Mouse (Mus musculus): ENCODE results near the gene Pde6g. TPM values are rescaled to one million over a fixed set of nuclear protein-coding genes. Genes with fewer than 3 reads are reported as not detected.

The Pde6g gene
- total and polyA plus RNA-seq, 3 experiments = 0.35 to 0.84 TPM; not detected in 1

DNA sequence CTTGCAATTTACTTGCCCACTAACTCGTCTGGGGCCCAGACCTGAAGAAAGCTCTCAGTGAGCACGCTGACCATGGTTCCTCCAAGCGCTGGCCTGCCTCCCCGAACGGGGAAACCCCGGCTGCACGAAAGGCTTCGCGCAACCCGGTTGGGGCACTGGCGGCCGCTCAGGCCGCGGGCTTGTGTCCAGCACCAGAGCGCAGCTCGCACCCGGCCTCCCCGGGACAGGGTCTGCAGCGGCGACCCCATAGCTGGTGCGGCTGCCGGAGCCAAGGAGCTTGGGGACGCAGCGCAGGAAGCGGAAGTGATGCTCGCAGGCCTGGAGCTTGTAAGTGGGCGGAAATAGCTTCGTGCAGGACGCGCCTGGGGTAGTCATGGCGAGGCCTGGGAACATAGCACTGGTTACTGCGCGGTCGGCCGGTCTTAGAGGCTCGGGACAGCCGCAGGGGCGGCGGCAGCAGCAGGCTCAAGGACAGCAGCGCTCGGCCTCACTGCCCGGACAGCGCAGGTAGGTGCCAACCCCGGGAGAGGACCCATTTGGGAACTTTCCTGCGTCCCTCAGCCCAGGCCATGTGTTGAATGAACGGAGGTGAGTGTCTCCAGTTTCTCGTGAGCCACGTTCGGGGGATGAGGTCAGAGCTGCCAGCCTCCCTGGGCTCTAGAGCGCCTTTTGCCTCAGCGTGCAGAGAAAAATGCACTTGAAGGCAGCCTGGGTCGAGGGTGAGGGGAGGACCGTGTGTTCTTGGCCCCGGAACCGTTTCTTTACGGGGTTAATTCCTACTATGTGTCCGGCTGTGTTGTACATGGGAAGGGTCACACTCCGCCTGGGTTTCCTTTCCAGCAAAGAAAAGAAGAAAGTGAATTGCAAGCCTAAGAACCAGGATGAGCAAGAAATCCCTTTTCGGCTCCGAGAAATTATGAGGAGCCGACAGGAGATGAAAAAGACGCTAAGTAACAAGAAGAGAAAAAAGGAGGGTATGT is 4.8 kb upstream of the Pde6g start, which contains the start of the genes Oxld1 and Ccdc137 (continued):
- TF ChIP-seq EP300 (IDR thresholded peaks at IDR 0.05; ENCODE audit: low read depth in 1 of 2, low read length in 2 of 2) = 0 out of 4 replicates have a peak, but pooled peaks of 1 of the 2 experiments have one; percentile 10
- no peak for TF ChIP-seq CHD1 (IDR thresholded peaks at IDR 0.05; ENCODE audit: low read depth, low read length)
- peak; percentile 39; the same call in 1 of the 2 replicates for TF ChIP-seq ETS1 (IDR thresholded peaks at IDR 0.05; ENCODE audit: low read depth, low read length)
- TF ChIP-seq CHD2 (IDR thresholded peaks at IDR 0.05; ENCODE audit: low read length) = no peak
- peak; percentile 60; the same call in 1 of the 2 replicates for TF ChIP-seq MAZ (IDR thresholded peaks at IDR 0.05; ENCODE audit: low read depth, low read length)
- TF ChIP-seq POLR2A (IDR thresholded peaks at IDR 0.05; ENCODE audit: control insufficient read depth in 1 of 2, insufficient read depth in 1 of 2, low read depth in 1 of 2, low read length in 2 of 2, poor library complexity in 1 of 2) = peak; percentile 82 to 98
- no peak for TF ChIP-seq CTCF (IDR thresholded peaks at IDR 0.05 in 2 of 3, conservative IDR thresholded peaks at IDR 0.05 in 1 of 3; ENCODE audit: control insufficient read depth in 1 of 3, insufficient read depth in 1 of 3, low read depth in 2 of 3, low read length in 3 of 3, poor library complexity in 1 of 3, severe bottlenecking in 1 of 3)
- TF ChIP-seq MYC (IDR thresholded peaks at IDR 0.05; ENCODE audit: low read depth, low read length) = peak; percentile 95
- peak; percentile 85 for TF ChIP-seq MAX (IDR thresholded peaks at IDR 0.05; ENCODE audit: low read length)
- 0 out of 2 replicates have a peak, but pooled peaks have one; percentile 5 for TF ChIP-seq RCOR1 (IDR thresholded peaks at IDR 0.05; ENCODE audit: low read depth, low read length)
- no peak; the same call in 1 of the 2 replicates for TF ChIP-seq UBTF (IDR thresholded peaks at IDR 0.05; ENCODE audit: borderline replicate concordance, insufficient read depth, low read depth, low read length)

DNA sequence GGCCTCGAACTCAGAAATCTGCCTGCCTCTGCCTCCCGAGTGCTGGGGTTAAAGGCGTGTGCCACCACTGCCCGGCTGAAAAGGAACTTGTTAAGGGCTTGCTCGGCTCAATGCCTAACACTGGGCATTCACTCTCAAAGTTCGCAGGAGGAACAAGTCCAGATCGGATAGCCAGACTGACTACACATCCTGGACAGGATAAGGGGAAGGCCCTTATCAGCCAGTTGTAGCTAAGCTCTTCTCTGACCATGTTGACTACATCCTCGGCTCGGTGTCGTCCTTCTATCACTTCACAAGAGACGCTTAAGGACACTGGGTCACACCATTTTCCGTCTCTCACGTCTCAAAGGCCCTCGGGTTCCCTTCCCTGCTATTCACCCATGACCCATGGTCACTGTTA is 4.1 kb upstream of the Pde6g start:
- peaks cover 3 to 10% of the 10 kb centered on the region in 2 experiments; a peak in 3 of 4 replicates for H3K36me3 ChIP-seq (ENCODE audit: control insufficient read depth in 1 of 2, insufficient read depth in 2 of 2, low read length in 2 of 2)
- peaks cover 0 to 14% of the 10 kb centered on the region in 2 experiments; a peak in 2 of 4 replicates for H3K4me1 ChIP-seq (ENCODE audit: control insufficient read depth in 1 of 2, insufficient read depth in 2 of 2, low read length in 2 of 2)
- peak overlapping the region; percentile 93 for H3K9ac ChIP-seq (ENCODE audit: control insufficient read depth, low read depth, low read length, poor library complexity, severe bottlenecking)
- peak overlapping the region; percentile 84 to 86 for H3K4me3 ChIP-seq (ENCODE audit: control insufficient read depth in 1 of 2, insufficient read depth in 1 of 2, low read depth in 2 of 2, low read length in 2 of 2)
- no peaks in the 10 kb centered on the region for H3K9me3 ChIP-seq (replicated peaks; ENCODE audit: insufficient read depth, low read length)
- peak overlapping the region; percentile 70 for H3K27ac ChIP-seq (ENCODE audit: control insufficient read depth, low read depth, low read length)
- H3K79me2 ChIP-seq (ENCODE audit: control insufficient read depth, insufficient read depth, low read length, poor library complexity) = peaks cover 37% of the 10 kb centered on the region
- TF ChIP-seq ETS1 (IDR thresholded peaks at IDR 0.05; ENCODE audit: low read depth, low read length) = no peak
- TF ChIP-seq CTCF (IDR thresholded peaks at IDR 0.05 in 2 of 3, conservative IDR thresholded peaks at IDR 0.05 in 1 of 3; ENCODE audit: control insufficient read depth in 1 of 3, insufficient read depth in 1 of 3, low read depth in 2 of 3, low read length in 3 of 3, poor library complexity in 1 of 3, severe bottlenecking in 1 of 3) = no peak
- no peak for TF ChIP-seq TCF12 (IDR thresholded peaks at IDR 0.05; ENCODE audit: low read depth, low read length)
- no peak for TF ChIP-seq GABPA (IDR thresholded peaks at IDR 0.05; ENCODE audit: low read depth, low read length)
- peak; percentile 67; the same call in 1 of the 2 replicates for TF ChIP-seq TBP (IDR thresholded peaks at IDR 0.05; ENCODE audit: low read depth, low read length)
- TF ChIP-seq CHD2 (IDR thresholded peaks at IDR 0.05; ENCODE audit: low read length) = no peak
- TF ChIP-seq CHD1 (IDR thresholded peaks at IDR 0.05; ENCODE audit: low read depth, low read length) = 0 out of 2 replicates have a peak, but pooled peaks have one; percentile 47
- peak; percentile 3 to 24; a peak in 1 of 4 replicates for TF ChIP-seq EP300 (IDR thresholded peaks at IDR 0.05; ENCODE audit: low read depth in 1 of 2, low read length in 2 of 2)
- no peak for TF ChIP-seq MYC (IDR thresholded peaks at IDR 0.05; ENCODE audit: low read depth, low read length)
- no peak for TF ChIP-seq POLR2AphosphoS2 (IDR thresholded peaks at IDR 0.05; ENCODE audit: low read length)
- no peak for TF ChIP-seq USF2 (IDR thresholded peaks at IDR 0.05; ENCODE audit: borderline replicate concordance in 1 of 2, insufficient read depth in 1 of 2, low read depth in 1 of 2, low read length in 2 of 2)
- TF ChIP-seq GATA1 (IDR thresholded peaks at IDR 0.05; ENCODE audit: low read depth, low read length) = peak; percentile 63; the same call in 1 of the 2 replicates
- no peak for TF ChIP-seq UBTF (IDR thresholded peaks at IDR 0.05; ENCODE audit: borderline replicate concordance, insufficient read depth, low read depth, low read length)
- no peak for TF ChIP-seq JUND (IDR thresholded peaks at IDR 0.05; ENCODE audit: low read depth, low read length)
- TF ChIP-seq MEF2A (IDR thresholded peaks at IDR 0.05; ENCODE audit: extremely low read depth, insufficient replicate concordance, low read depth, low read length, poor library complexity, severe bottlenecking) = no peak
- H3K27me3 ChIP-seq (ENCODE audit: control insufficient read depth in 1 of 2, insufficient read depth in 2 of 2, low read length in 2 of 2) = no peaks in the 10 kb centered on the region
- DNase-seq (ENCODE audit: low read depth, low spot score) = peak; percentile 81

Data from MEL (cell line).